Mouse (Mus musculus): ENCODE data around the gene Thoc5.

Thoc5 gene

GRCm38 (mm10) chr11:4916068-4916467 is 20.9 kb downstream of the Thoc5 start:
- DNase-seq, result peak; percentile 75

- no peak for DNase-seq
These were observed 26.2 kb downstream of the Thoc5 start for GRCm38 (mm10) chr11:4921281-4921680.

GRCm38 (mm10) chr11:4921751-4922150 is 26.6 kb downstream of the Thoc5 start:
- no peak for DNase-seq

- no peak for DNase-seq
These were observed 32.1 kb downstream of the Thoc5 start for GRCm38 (mm10) chr11:4927224-4927623.

- peak; percentile 70 for DNase-seq
These were observed 36.0 kb downstream of the Thoc5 start for GRCm38 (mm10) chr11:4931009-4931601.

- DNase-seq, result no peak
These were observed 41.1 kb downstream of the Thoc5 start for GRCm38 (mm10) chr11:4936243-4936642.

GRCm38 (mm10) chr11:4946530-4946929 is 51.4 kb downstream of the Thoc5 start:
- no peak for DNase-seq

- DNase-seq, result peak; percentile 53
These were observed 52.1 kb downstream of the Thoc5 start for GRCm38 (mm10) chr11:4946947-4947812.

- DNase-seq, result no peak
These were observed 52.7 kb downstream of the Thoc5 start, which contains the start of gene Nefh for GRCm38 (mm10) chr11:4947813-4948174. Nefh (minus strand) TSS chr11:4948064.

GRCm38 (mm10) chr11:4948792-4949191 is 53.7 kb downstream of the Thoc5 start:
- DNase-seq, result no peak

- DNase-seq, result peak; percentile 61
These were observed 54.3 kb downstream of the Thoc5 start for GRCm38 (mm10) chr11:4949256-4950044.

GRCm38 (mm10) chr11:4953401-4953800 is 58.3 kb downstream of the Thoc5 start:
- no peak for DNase-seq

- DNase-seq, result peak; percentile 29
These were observed 58.8 kb downstream of the Thoc5 start for GRCm38 (mm10) chr11:4953918-4954317.

GRCm38 (mm10) chr11:4963099-4963808 is 68.1 kb downstream of the Thoc5 start:
- no peak for DNase-seq

GRCm38 (mm10) chr11:4966325-4966724 is 71.2 kb downstream of the Thoc5 start:
- no peak for DNase-seq

- no peak for DNase-seq
These were observed 71.8 kb downstream of the Thoc5 start for GRCm38 (mm10) chr11:4966888-4967287.

GRCm38 (mm10) chr11:4967549-4967948 is 72.4 kb downstream of the Thoc5 start:
- DNase-seq, result no peak

GRCm38 (mm10) chr11:4968376-4968775 is 73.3 kb downstream of the Thoc5 start:
- no peak for DNase-seq

GRCm38 (mm10) chr11:4972967-4973870 is 78.1 kb downstream of the Thoc5 start:
- peak; percentile 66 for DNase-seq

- no peak for DNase-seq
These were observed 78.7 kb downstream of the Thoc5 start for GRCm38 (mm10) chr11:4973871-4974256.

GRCm38 (mm10) chr11:4974376-4975122 is 79.4 kb downstream of the Thoc5 start:
- peak; percentile 40 for DNase-seq

All from kidney, adult 18-20 months (tissue).